Mouse (Mus musculus): ENCODE data around the gene Galntl6.
"Not testable (repeated sequence)": the region's sequence is repeated elsewhere in the genome, so short reads cannot be mapped to it uniquely, and the experiment has no call there.

- not testable (repeated sequence) for TF ChIP-seq CTCF (IDR thresholded peaks at IDR 0.05; ENCODE audit: borderline replicate concordance, control insufficient read depth, extremely low read depth, insufficient read depth, low read length, poor library complexity); POLR2A (IDR thresholded peaks at IDR 0.05; ENCODE audit: control insufficient read depth, extremely low read depth, insufficient read depth, low read length, poor library complexity)
These were observed 449.1 kb downstream of the Galntl6 start for GRCm38 (mm10) chr8:58463342-58463741.

All from thymus, adult 2 months (tissue).